Mouse (Mus musculus) heart, postnatal 36 days (tissue): ENCODE measurements around the gene Apex1. TPM values are rescaled to one million over a fixed set of nuclear protein-coding genes. Genes with fewer than 3 reads are reported as not detected.
"Not testable (repeated sequence)": the region's sequence is repeated elsewhere in the genome, so short reads cannot be mapped to it uniquely, and the experiment has no call there.

ENCODE experiments used
- DNase-seq, 2 experiments: peaks; one replicate each; pipeline ENCODE4 v3.0.0; 2021 to 2022
- intact Hi-C: fragments of 180-260 bp; cut with DNase I; formaldehyde crosslinking; loops from one replicate; pipeline ENCODE4 v1.15.1; 2025
- total RNA-seq, 2 experiments: library from RNA; stranded (reverse); gene quantifications; 2 replicates each; pipeline ENCODE4 v1.2.3; 2021

The Apex1 gene
- 10 to 100 TPM; 27.7 to 28.1 TPM for total RNA-seq

- DNase-seq, result peak; percentile 93 to 96
- intact Hi-C loops, result loop anchor here (5.0 kb wide), 1 partner anchor 117 kb away; the partner anchor contains the start of genes Ccnb1ip1 and Parp2
Measured at GRCm38 (mm10) chr14:50924281-50925064, at the start of gene Apex1, which contains the start of gene Osgep. Apex1 (plus strand) TSS chr14:50924968. Osgep (minus strand) TSS chr14:50924893.

GRCm38 (mm10) chr14:50875175-50875574, 49.6 kb upstream of the Apex1 start:
- DNase-seq, result no peak
- intact Hi-C loops, result loop anchor here (10.0 kb wide), 1 partner anchor 190 kb away; no protein-coding TSS in a partner anchor

- intact Hi-C loops, result loop anchor here (10.0 kb wide), 1 partner anchor 189 kb away; no protein-coding TSS in a partner anchor
- no peak for DNase-seq
Measured at GRCm38 (mm10) chr14:50875591-50876230, 49.1 kb upstream of the Apex1 start.

GRCm38 (mm10) chr14:50876236-50876950, 48.4 kb upstream of the Apex1 start:
- no peak for DNase-seq
- intact Hi-C loops, result loop anchor here (10.0 kb wide), 1 partner anchor 188 kb away; no protein-coding TSS in a partner anchor

GRCm38 (mm10) chr14:50891621-50892020, 33.1 kb upstream of the Apex1 start:
- intact Hi-C loops, result no loop called here
- no peak for DNase-seq

GRCm38 (mm10) chr14:50892091-50892490, 32.7 kb upstream of the Apex1 start:
- intact Hi-C loops, result no loop called here
- no peak for DNase-seq

GRCm38 (mm10) chr14:50892541-50893459, 32.0 kb upstream of the Apex1 start:
- peak; percentile 35 to 43 for DNase-seq
- intact Hi-C loops, result no loop called here

- intact Hi-C loops, result no loop called here
- DNase-seq, result no peak
Measured at GRCm38 (mm10) chr14:50895407-50895806, 29.4 kb upstream of the Apex1 start.

- intact Hi-C loops, result no loop called here
Measured at GRCm38 (mm10) chr14:50895985-50896746, 28.6 kb upstream of the Apex1 start.

GRCm38 (mm10) chr14:50896747-50897373, 27.9 kb upstream of the Apex1 start:
- intact Hi-C loops, result no loop called here
- peak in 1 of 2 experiments; percentile 28 for DNase-seq

More at GRCm38 (mm10) chr14:50895985-50896746, 28.6 kb upstream of the Apex1 start:
- peak; percentile 66 to 82 for DNase-seq

- intact Hi-C loops, result no loop called here
- DNase-seq, result peak; percentile 26 to 43
Measured at GRCm38 (mm10) chr14:50897374-50897765, 27.4 kb upstream of the Apex1 start, which contains the start of gene Klhl33. Klhl33 (minus strand) TSS chr14:50897507.

- DNase-seq, intact Hi-C loops: not testable (repeated sequence)
Measured at GRCm38 (mm10) chr14:50897992-50898391, 26.8 kb upstream of the Apex1 start.

GRCm38 (mm10) chr14:50903973-50904827, 20.6 kb upstream of the Apex1 start:
- DNase-seq, result peak in 1 of 2 experiments; percentile 32
- intact Hi-C loops, result no loop called here

- intact Hi-C loops, result no loop called here
- DNase-seq, result no peak
Measured at GRCm38 (mm10) chr14:50904828-50905129, 20.0 kb upstream of the Apex1 start.

GRCm38 (mm10) chr14:50905327-50905726, 19.4 kb upstream of the Apex1 start:
- intact Hi-C loops, result not testable (repeated sequence)

GRCm38 (mm10) chr14:50908126-50908525, 16.6 kb upstream of the Apex1 start:
- intact Hi-C loops, result no loop called here
- no peak for DNase-seq

More at GRCm38 (mm10) chr14:50905327-50905726, 19.4 kb upstream of the Apex1 start:
- not testable (repeated sequence) for DNase-seq

GRCm38 (mm10) chr14:50911356-50911755, 13.4 kb upstream of the Apex1 start:
- DNase-seq, result no peak
- intact Hi-C loops, result no loop called here

GRCm38 (mm10) chr14:50923437-50923836, 1.3 kb upstream of the Apex1 start:
- intact Hi-C loops, DNase-seq: not testable (repeated sequence)
